Mouse (Mus musculus): Measurements from ENCODE around the gene Cdc34. TPM values are rescaled to one million over a fixed set of nuclear protein-coding genes. Genes with fewer than 3 reads are reported as not detected.

Gene Cdc34
- polyA plus RNA-seq, 1 experiment from 2014 or later, result 137 TPM

- H3K9me3 ChIP-seq, result no peaks in the 10 kb centered on the region
- H3K9ac ChIP-seq, result no peak overlapping the region
- ATAC-seq (ENCODE audit: insufficient number of reproducible peaks, insufficient read depth, low FRiP score, low TSS enrichment), result no peak
- no peak overlapping the region for H3K4me3 ChIP-seq
- H3K27ac ChIP-seq, result no peak overlapping the region
- no peak overlapping the region for H3K4me2 ChIP-seq (replicated peaks)
- WGBS, result 80% methylated on average over 2 of the region's 2 CpGs
- H3K36me3 ChIP-seq, result no peaks in the 10 kb centered on the region
- 0 out of 2 replicates have a peak, but pooled peaks cover under 1% of the 10 kb centered on the region for H3K4me1 ChIP-seq
- no peaks in the 10 kb centered on the region for H3K27me3 ChIP-seq
Observed at GRCm38 (mm10) chr10:79660298-79660697, 21.7 kb upstream of the Cdc34 start.

DNA sequence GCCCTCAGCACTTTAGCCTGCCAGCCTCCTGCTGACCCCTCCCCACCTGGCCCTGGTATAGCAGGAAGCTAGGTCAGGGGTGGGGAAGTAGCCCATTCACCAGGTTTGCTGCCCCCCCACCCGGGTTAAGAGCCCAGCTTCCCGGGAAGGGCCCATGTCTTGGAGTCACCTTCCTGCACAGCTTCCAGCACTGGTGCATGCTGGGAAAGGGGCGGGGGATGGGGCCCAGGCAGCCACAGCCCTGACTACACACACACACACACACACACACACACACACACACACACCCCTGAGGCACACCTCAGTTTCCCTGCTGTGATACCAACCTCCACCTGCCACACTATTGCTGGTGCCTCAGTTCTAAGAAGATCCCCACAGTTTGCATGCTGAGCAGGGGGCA, 20.1 kb upstream of the Cdc34 start:
- no peak overlapping the region for H3K4me3 ChIP-seq
- 35% methylated on average over 3 of the region's 3 CpGs for WGBS
- no peaks in the 10 kb centered on the region for H3K36me3 ChIP-seq
- no peak overlapping the region for H3K4me2 ChIP-seq (replicated peaks)
- H3K4me1 ChIP-seq, result no peaks in the 10 kb centered on the region
- H3K9ac ChIP-seq, result no peak overlapping the region
- no peak for ATAC-seq (ENCODE audit: insufficient number of reproducible peaks, insufficient read depth, low FRiP score, low TSS enrichment)
- no peaks in the 10 kb centered on the region for H3K27me3 ChIP-seq
- no peaks in the 10 kb centered on the region for H3K9me3 ChIP-seq
- no peak overlapping the region for H3K27ac ChIP-seq

DNA sequence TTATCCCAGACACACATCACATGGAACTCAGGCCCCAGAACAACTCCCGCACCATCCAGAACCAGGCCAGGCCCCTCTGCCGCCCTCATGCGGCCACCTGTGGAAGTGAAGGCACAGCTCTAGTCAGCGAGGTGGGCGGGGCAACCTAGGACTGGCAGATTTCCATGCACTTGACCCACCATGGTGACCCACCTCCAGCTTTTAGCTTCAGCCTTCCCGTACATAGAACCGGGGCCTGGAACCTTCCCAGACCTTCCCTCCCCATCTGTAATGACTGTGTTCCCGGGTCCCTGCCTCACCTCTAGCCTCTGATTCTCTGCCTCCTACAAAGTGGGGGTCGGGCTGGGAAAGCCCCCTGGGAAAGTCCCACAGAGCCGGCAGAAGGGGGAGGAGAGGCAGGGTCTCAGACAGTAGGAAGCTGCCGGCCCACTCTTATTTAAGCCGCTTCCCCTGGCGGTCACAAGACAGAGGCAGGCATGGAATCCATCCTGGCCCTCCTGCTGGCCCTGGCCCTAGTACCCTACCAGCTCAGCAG, 17.8 kb upstream of the Cdc34 start, which contains the start of gene Madcam1:
Madcam1 (plus strand) TSS at position 429 of the 535 bp plus-strand sequence.
- H3K9me3 ChIP-seq, result no peaks in the 10 kb centered on the region
- H3K4me3 ChIP-seq, result no peak within 1 kb of the TSS
- no peaks in the 10 kb centered on the region for H3K36me3 ChIP-seq
- no peak within 1 kb of the TSS for H3K4me2 ChIP-seq (replicated peaks)
- 10% methylated on average over 13 of the region's 13 CpGs for WGBS
- no peak for ATAC-seq (ENCODE audit: insufficient number of reproducible peaks, insufficient read depth, low FRiP score, low TSS enrichment)
- no peaks in the 10 kb centered on the region for H3K4me1 ChIP-seq
- H3K27me3 ChIP-seq, result no peaks in the 10 kb centered on the region
- no peak within 1 kb of the TSS for H3K27ac ChIP-seq
- H3K9ac ChIP-seq, result no peak within 1 kb of the TSS

- no peak overlapping the region for H3K4me2 ChIP-seq (replicated peaks)
- no peak overlapping the region for H3K27ac ChIP-seq
- no peak for ATAC-seq (ENCODE audit: insufficient number of reproducible peaks, insufficient read depth, low FRiP score, low TSS enrichment)
- 76% methylated on average over 8 of the region's 8 CpGs for WGBS
- H3K4me3 ChIP-seq, result no peak overlapping the region
- no peaks in the 10 kb centered on the region for H3K9me3 ChIP-seq
- no peaks in the 10 kb centered on the region for H3K27me3 ChIP-seq
- H3K36me3 ChIP-seq, result no peaks in the 10 kb centered on the region
- no peak overlapping the region for H3K9ac ChIP-seq
- H3K4me1 ChIP-seq, result peaks cover under 1% of the 10 kb centered on the region; the same call in 1 of the 2 replicates
Observed at GRCm38 (mm10) chr10:79665051-79665450, 16.9 kb upstream of the Cdc34 start.

DNA sequence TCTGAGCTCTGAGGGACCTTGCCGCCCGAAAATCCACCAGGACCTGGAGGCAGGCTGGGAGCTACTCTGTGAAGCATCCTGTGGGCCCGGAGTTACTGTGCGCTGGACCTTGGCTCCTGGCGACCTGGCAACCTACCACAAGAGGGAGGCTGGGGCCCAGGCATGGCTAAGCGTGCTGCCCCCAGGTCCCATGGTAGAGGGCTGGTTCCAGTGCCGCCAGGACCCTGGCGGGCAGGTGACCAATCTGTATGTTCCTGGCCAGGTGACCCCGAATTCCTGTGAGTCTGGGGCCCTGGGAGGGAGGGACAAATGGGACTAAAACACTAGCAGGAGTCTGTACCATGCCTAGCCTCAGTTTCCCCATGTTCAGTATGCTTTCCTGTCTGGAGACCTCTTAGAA, 15.5 kb upstream of the Cdc34 start:
- Histone ChIP-seq H3K27ac (no peak overlapping the region), H3K36me3 (no peaks in the 10 kb centered on the region), H3K4me3 (no peak overlapping the region), H3K9ac (no peak overlapping the region), H3K9me3 (no peaks in the 10 kb centered on the region), H3K27me3 (no peaks in the 10 kb centered on the region), H3K4me2 (replicated peaks) (no peak overlapping the region), H3K4me1 (peaks cover 13% of the 10 kb centered on the region)
- 69% methylated on average over 9 of the region's 9 CpGs for WGBS
- no peak for ATAC-seq (ENCODE audit: insufficient number of reproducible peaks, insufficient read depth, low FRiP score, low TSS enrichment)

- Histone ChIP-seq H3K36me3 (0 out of 2 replicates have a peak, but pooled peaks cover 2% of the 10 kb centered on the region), H3K9ac (no peak overlapping the region), H3K4me2 (replicated peaks) (no peak overlapping the region), H3K9me3 (no peaks in the 10 kb centered on the region), H3K4me1 (peaks cover 13% of the 10 kb centered on the region), H3K27ac (no peak overlapping the region), H3K4me3 (no peak overlapping the region), H3K27me3 (no peaks in the 10 kb centered on the region)
- no peak for ATAC-seq (ENCODE audit: insufficient number of reproducible peaks, insufficient read depth, low FRiP score, low TSS enrichment)
- 82% methylated on average over 5 of the region's 5 CpGs for WGBS
Observed at GRCm38 (mm10) chr10:79668076-79668475, 13.9 kb upstream of the Cdc34 start.

DNA sequence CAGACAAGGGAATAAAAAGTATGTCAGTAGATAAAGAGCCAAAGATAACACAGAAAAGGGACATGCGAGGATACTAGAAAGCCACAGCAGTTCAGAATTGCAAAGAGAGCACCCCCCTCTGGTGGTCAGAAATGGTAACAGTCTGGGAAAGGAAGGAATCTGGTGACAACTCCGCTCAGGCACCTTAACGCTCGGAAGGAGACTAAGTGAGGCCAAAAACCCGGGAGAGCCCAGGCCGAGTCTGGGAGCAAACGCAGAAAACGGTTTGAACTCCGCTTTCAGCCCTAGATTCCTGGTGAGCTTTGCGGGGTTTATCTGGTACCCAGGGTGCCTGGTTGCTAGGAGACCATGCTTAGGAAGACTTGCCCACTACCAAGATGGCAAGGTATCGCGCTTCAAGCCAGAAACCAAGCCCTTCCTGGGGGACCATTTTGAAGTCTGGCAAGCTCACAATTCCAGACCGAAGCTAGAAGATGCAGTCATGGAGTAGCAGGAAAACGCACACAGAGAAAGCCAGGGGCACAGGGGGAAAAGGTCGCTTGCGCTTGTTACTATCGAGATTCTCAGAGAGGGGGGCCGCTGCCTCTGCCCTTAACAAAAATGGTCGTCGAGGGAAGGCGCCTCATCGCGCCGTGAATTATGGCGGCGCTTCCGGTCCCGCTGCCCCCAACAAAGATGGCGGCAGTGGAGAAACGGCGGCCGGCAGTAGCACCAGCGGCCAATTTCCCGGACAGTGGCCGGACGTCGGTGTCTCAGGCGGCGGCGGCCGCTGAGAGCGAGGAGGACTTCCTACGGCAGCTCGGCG, 13.0 kb upstream of the Cdc34 start, which contains the start of gene Tpgs1:
Tpgs1 (plus strand) TSS at position 599 of the 805 bp plus-strand sequence.
- H3K4me3 ChIP-seq, result peak within 1 kb of the TSS; percentile 85
- peak within 1 kb of the TSS; percentile 91 for H3K4me2 ChIP-seq (replicated peaks)
- under 1% methylated on average over 45 of the region's 45 CpGs for WGBS
- H3K9ac ChIP-seq, result peak within 1 kb of the TSS; percentile 78
- peak; percentile 57 for ATAC-seq (ENCODE audit: insufficient number of reproducible peaks, insufficient read depth, low FRiP score, low TSS enrichment)
- H3K9me3 ChIP-seq, result no peaks in the 10 kb centered on the region
- H3K36me3 ChIP-seq, result 0 out of 2 replicates have a peak, but pooled peaks cover 7% of the 10 kb centered on the region
- H3K4me1 ChIP-seq, result peaks cover 13% of the 10 kb centered on the region
- H3K27me3 ChIP-seq, result no peaks in the 10 kb centered on the region
- peak within 1 kb of the TSS; percentile 94 for H3K27ac ChIP-seq

DNA sequence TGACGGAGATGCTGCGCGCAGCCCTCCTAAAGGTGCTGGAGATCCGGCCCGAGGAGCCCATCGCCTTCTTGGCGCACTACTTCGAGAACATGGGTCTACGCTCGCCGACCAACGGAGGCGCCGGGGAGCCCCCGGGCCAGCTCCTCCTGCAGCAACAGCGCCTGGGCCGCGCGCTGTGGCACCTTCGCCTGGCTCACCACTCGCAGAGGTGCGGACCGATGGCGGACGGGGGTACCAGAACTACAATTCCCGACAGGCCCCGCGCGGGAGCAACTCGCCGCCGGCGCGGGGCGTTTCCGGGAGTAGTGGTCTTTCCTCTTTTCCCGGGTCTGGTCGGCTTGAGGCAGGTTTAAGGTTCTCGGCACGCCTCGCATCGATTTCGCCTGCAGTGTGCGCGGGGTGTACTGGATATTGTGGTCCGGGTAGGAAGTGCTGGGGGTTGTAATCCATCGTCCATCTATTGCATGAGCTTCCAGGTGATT, 12.4 kb upstream of the Cdc34 start:
- Histone ChIP-seq H3K9ac (peak overlapping the region; percentile 78), H3K4me1 (peaks cover 13% of the 10 kb centered on the region), H3K36me3 (0 out of 2 replicates have a peak, but pooled peaks cover 7% of the 10 kb centered on the region), H3K9me3 (no peaks in the 10 kb centered on the region), H3K27me3 (no peaks in the 10 kb centered on the region), H3K27ac (peak overlapping the region; percentile 94), H3K4me2 (replicated peaks) (peak overlapping the region; percentile 91), H3K4me3 (peak overlapping the region; percentile 85)
- WGBS, result under 1% methylated on average over 47 of the region's 47 CpGs
- ATAC-seq (ENCODE audit: insufficient number of reproducible peaks, insufficient read depth, low FRiP score, low TSS enrichment), result peak; percentile 44

DNA sequence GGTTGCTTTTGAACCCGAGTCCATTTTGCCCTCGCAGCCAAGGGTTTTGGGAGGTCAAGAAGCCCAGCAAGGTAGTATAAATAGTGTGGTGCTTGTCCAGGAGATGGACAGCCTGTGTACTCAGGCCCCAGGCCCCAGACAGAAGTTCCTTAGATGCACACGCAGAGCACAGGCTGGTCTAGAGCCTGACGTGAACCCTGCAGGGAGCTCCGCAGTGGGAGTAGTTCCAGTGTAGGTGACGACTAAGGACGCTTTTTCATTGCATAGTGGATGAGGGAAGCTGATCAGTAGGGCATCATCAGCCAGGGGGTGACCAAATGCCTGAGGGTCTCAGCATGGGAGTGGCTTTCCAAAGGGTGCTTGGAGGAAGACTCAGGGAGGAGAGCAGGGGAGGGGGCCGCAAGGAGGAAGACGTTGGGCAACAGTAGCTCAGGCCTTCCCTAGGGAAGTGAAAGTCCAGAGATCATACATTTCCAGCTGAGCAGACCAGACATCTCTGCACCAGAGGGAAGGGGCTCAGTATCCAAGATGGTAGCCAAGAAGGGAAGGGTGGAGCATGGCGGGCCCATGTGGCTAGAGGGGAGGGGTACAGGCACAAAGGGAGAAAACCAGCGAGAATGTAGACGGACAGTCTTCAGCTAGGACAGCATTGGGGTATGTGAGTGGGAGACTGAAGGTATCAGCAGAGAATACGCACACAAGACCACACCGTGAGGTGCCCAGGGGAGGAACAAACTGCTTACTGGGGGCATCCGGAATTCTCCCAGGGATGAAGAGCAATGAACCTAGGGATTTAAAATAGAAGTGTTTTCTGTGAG, 11.7 kb upstream of the Cdc34 start:
- peaks cover 13% of the 10 kb centered on the region for H3K4me1 ChIP-seq
- H3K4me3 ChIP-seq, result peak overlapping the region; percentile 85
- H3K9ac ChIP-seq, result peak overlapping the region; percentile 78
- H3K4me2 ChIP-seq (replicated peaks), result peak overlapping the region; percentile 91
- 35% methylated on average over 15 of the region's 15 CpGs for WGBS
- H3K27me3 ChIP-seq, result no peaks in the 10 kb centered on the region
- no peaks in the 10 kb centered on the region for H3K9me3 ChIP-seq
- H3K27ac ChIP-seq, result peak overlapping the region; percentile 94
- peak; percentile 6; the same call in 1 of the 2 replicates for ATAC-seq (ENCODE audit: insufficient number of reproducible peaks, insufficient read depth, low FRiP score, low TSS enrichment)
- 0 out of 2 replicates have a peak, but pooled peaks cover 7% of the 10 kb centered on the region for H3K36me3 ChIP-seq

DNA sequence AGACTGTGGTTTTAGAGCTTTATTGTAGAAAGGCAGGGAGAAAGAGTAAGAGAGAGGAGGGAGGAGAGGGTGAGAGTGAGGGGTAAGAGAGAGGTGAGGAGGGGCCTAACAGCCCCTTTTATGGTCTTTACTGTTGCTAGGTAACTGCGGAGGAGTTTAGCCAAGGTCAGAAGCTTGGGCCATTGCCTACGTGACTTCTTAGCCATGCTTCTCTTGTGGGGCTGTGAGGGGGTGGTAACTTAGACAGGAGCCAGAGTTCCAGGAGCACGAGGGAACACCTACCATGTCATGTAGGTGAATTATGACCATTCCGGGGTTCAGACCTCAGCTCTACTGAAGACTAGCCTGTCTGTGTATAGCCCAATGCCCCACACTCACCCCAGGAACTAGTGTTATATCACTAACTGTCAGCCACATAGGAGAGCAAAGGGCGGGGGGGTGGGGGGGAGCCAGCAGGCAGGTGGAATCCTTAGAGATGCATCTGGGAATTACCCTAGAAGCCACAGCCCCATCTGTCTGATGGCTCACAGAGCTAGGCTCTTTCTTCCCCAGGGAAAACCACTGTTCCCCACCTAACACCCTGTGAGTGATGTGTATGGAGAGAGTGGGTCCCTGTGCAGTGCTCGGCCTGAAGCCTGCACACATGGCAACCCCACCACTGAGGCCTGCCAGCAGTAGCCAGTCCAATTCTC, 10.5 kb upstream of the Cdc34 start:
- 80% methylated on average over 6 of the region's 6 CpGs for WGBS
- Histone ChIP-seq H3K9ac (no peak overlapping the region), H3K9me3 (no peaks in the 10 kb centered on the region), H3K36me3 (peaks cover 15% of the 10 kb centered on the region), H3K4me3 (no peak overlapping the region), H3K4me1 (peaks cover 13% of the 10 kb centered on the region), H3K4me2 (replicated peaks) (no peak overlapping the region; the same call in 1 of the 2 replicates), H3K27me3 (no peaks in the 10 kb centered on the region), H3K27ac (no peak overlapping the region)
- ATAC-seq (ENCODE audit: insufficient number of reproducible peaks, insufficient read depth, low FRiP score, low TSS enrichment), result no peak

- no peak for ATAC-seq (ENCODE audit: insufficient number of reproducible peaks, insufficient read depth, low FRiP score, low TSS enrichment)
- no peaks in the 10 kb centered on the region for H3K27me3 ChIP-seq
- H3K9ac ChIP-seq, result no peak overlapping the region
- H3K4me3 ChIP-seq, result no peak overlapping the region
- no peak overlapping the region for H3K27ac ChIP-seq
- WGBS, result 66% methylated on average over 3 of the region's 3 CpGs
- H3K36me3 ChIP-seq, result peaks cover 15% of the 10 kb centered on the region
- H3K4me2 ChIP-seq (replicated peaks), result no peak overlapping the region; the same call in 1 of the 2 replicates
- H3K4me1 ChIP-seq, result peaks cover 13% of the 10 kb centered on the region
- H3K9me3 ChIP-seq, result no peaks in the 10 kb centered on the region
Observed at GRCm38 (mm10) chr10:79672088-79672455, 9.9 kb upstream of the Cdc34 start.

All from embryonic facial prominence, embryonic 12.5 days (tissue).